Mouse (Mus musculus) thymus, adult 2 months (tissue): ENCODE data around the gene Ptch2. TPM values are rescaled to one million over a fixed set of nuclear protein-coding genes. Genes with fewer than 3 reads are reported as not detected.
A peak's percentile ranks its signal among the peaks of the same experiment; 100 is the strongest.

Experiments
- DNase-seq: peaks from one replicate; pipeline ENCODE4 v3.0.0; 2021
- H3K27ac ChIP-seq: fragments of 200-500 bp; 2 replicates; pipeline ENCODE4 v1.5.1; 2012; ENCODE audit warnings: low read length, control low read depth; ENCODE audit not compliant: control insufficient read depth, insufficient read depth
- H3K27me3 ChIP-seq: fragments of 200-500 bp; 2 replicates; pipeline ENCODE4 v1.6.1; 2012; ENCODE audit warnings: mild to moderate bottlenecking, low read length, moderate library complexity, mixed read lengths; ENCODE audit not compliant: control insufficient read depth, insufficient read depth
- H3K36me3 ChIP-seq: fragments of 200-500 bp; 2 replicates; pipeline ENCODE4 v1.6.1; 2012; ENCODE audit warnings: mild to moderate bottlenecking, low read length, moderate library complexity; ENCODE audit not compliant: control insufficient read depth, insufficient read depth
- H3K4me1 ChIP-seq: fragments of 200-500 bp; replicated peaks from 2 replicates; pipeline ENCODE4 v1.6.1; 2012; ENCODE audit warnings: low read length; ENCODE audit not compliant: control insufficient read depth, insufficient read depth
- H3K4me3 ChIP-seq: fragments of 200-500 bp; 2 replicates; pipeline ENCODE4 v1.5.1; 2012; ENCODE audit warnings: mild to moderate bottlenecking, low read length, control low read depth, moderate library complexity; ENCODE audit not compliant: control insufficient read depth, insufficient read depth
- CTCF ChIP-seq: fragments of 200-500 bp; IDR thresholded peaks from 2 replicates; pipeline ENCODE4 v1.5.1; 2012; ENCODE audit warnings: mild to moderate bottlenecking, control low read depth, low read length, moderate library complexity, borderline replicate concordance; ENCODE audit not compliant: control insufficient read depth, poor library complexity, insufficient read depth; ENCODE audit errors: extremely low read depth
- POLR2A ChIP-seq: fragments of 200-500 bp; IDR thresholded peaks from 2 replicates; pipeline ENCODE4 v1.6.1; 2012; ENCODE audit warnings: mild to moderate bottlenecking, low read length, control low read depth, moderate library complexity; ENCODE audit not compliant: control insufficient read depth, poor library complexity, insufficient read depth; ENCODE audit errors: extremely low read depth
- WGBS: fragments of 180-500 bp; shearing (Covaris S2); methylation state at CpG from one replicate; pipeline ENCODE4 v1.1.7; 2018; 5-methylcytosine and 5-hydroxymethylcytosine counted together
- polyA plus RNA-seq: library from polyadenylated mRNA; depleted of rRNA; stranded (reverse); fragments of >200 nt; gene quantifications from 2 replicates; pipeline ENCODE4 v1.2.3, GENCODE M21; 2012

The Ptch2 gene
- polyA plus RNA-seq, 1 experiment = 0.92 TPM

- H3K27ac ChIP-seq = peak overlapping the region; percentile 56; the same call in 1 of the 2 replicates
- no peak for TF ChIP-seq POLR2A
- no peak for TF ChIP-seq CTCF
Observed at GRCm38 (mm10) chr4:117120052-117120444, 24.2 kb downstream of the Ptch2 start.

GRCm38 (mm10) chr4:117120445-117121414, 24.9 kb downstream of the Ptch2 start:
- Histone ChIP-seq H3K27me3 (no peaks in the 10 kb centered on the region), H3K4me1 (peaks cover 26% of the 10 kb centered on the region), H3K36me3 (no peaks in the 10 kb centered on the region), H3K4me3 (peak overlapping the region; percentile 57), H3K27ac (peak overlapping the region; percentile 56)
- WGBS = under 1% methylated on average over 69 of the region's 69 CpGs
- peak; percentile 89 for DNase-seq
- TF ChIP-seq POLR2A (peak; percentile 79), CTCF (peak; percentile 86)

More at GRCm38 (mm10) chr4:117120052-117120444, 24.2 kb downstream of the Ptch2 start:
- peak overlapping the region; percentile 57 for H3K4me3 ChIP-seq
- H3K36me3 ChIP-seq = no peaks in the 10 kb centered on the region
- no peaks in the 10 kb centered on the region for H3K27me3 ChIP-seq
- no peak for DNase-seq
- 8% methylated on average over 10 of the region's 10 CpGs for WGBS
- H3K4me1 ChIP-seq = peaks cover 24% of the 10 kb centered on the region

- DNase-seq = no peak
- Histone ChIP-seq H3K27ac (no peak overlapping the region), H3K4me3 (no peak overlapping the region), H3K27me3 (no peaks in the 10 kb centered on the region), H3K36me3 (no peaks in the 10 kb centered on the region), H3K4me1 (peaks cover 34% of the 10 kb centered on the region)
- no peak for TF ChIP-seq CTCF
- no peak for TF ChIP-seq POLR2A
- 97% methylated on average over 4 of the region's 4 CpGs for WGBS
Observed at GRCm38 (mm10) chr4:117122209-117122608, 26.3 kb downstream of the Ptch2 start.

- no peak overlapping the region for H3K4me3 ChIP-seq
- DNase-seq = no peak
- H3K27me3 ChIP-seq = no peaks in the 10 kb centered on the region
- H3K27ac ChIP-seq = peak overlapping the region; percentile 86
- WGBS = 65% methylated on average over 8 of the region's 9 CpGs
- TF ChIP-seq CTCF = no peak
- TF ChIP-seq POLR2A = no peak
- peaks cover 34% of the 10 kb centered on the region for H3K4me1 ChIP-seq
- H3K36me3 ChIP-seq = no peaks in the 10 kb centered on the region
Observed at GRCm38 (mm10) chr4:117123546-117124217, 27.8 kb downstream of the Ptch2 start.

- WGBS = 41% methylated on average over 3 of the region's 3 CpGs
- Histone ChIP-seq H3K27me3 (no peaks in the 10 kb centered on the region), H3K36me3 (no peaks in the 10 kb centered on the region), H3K27ac (peak overlapping the region; percentile 86), H3K4me1 (peaks cover 34% of the 10 kb centered on the region), H3K4me3 (no peak overlapping the region)
- no peak for DNase-seq
- TF ChIP-seq POLR2A = no peak
- no peak for TF ChIP-seq CTCF
Observed at GRCm38 (mm10) chr4:117124218-117124517, 28.3 kb downstream of the Ptch2 start.

- H3K36me3 ChIP-seq = no peaks in the 10 kb centered on the region
- 7% methylated on average over 14 of the region's 14 CpGs for WGBS
- H3K27ac ChIP-seq = peak overlapping the region; percentile 86
- H3K27me3 ChIP-seq = no peaks in the 10 kb centered on the region
- H3K4me1 ChIP-seq = peaks cover 34% of the 10 kb centered on the region
- DNase-seq = peak; percentile 74
- TF ChIP-seq POLR2A (no peak), CTCF (no peak)
- H3K4me3 ChIP-seq = no peak overlapping the region
Observed at GRCm38 (mm10) chr4:117124518-117125347, 28.9 kb downstream of the Ptch2 start.
